Mouse (Mus musculus) cerebellum, adult 2 months (tissue): ENCODE measurements around the gene Gatm.

Experiments
- CTCF ChIP-seq: fragments of 200-500 bp; IDR thresholded peaks from 2 replicates; pipeline ENCODE4 v1.5.1; 2011; ENCODE audit warnings: low read depth, mild to moderate bottlenecking, control low read depth, low read length, moderate library complexity, borderline replicate concordance; ENCODE audit not compliant: insufficient read depth
- POLR2A ChIP-seq: fragments of 200-500 bp; IDR thresholded peaks from 2 replicates; pipeline ENCODE4 v1.6.1; 2011; ENCODE audit warnings: low read length, control low read depth, borderline replicate concordance; ENCODE audit not compliant: insufficient read depth

DNA sequence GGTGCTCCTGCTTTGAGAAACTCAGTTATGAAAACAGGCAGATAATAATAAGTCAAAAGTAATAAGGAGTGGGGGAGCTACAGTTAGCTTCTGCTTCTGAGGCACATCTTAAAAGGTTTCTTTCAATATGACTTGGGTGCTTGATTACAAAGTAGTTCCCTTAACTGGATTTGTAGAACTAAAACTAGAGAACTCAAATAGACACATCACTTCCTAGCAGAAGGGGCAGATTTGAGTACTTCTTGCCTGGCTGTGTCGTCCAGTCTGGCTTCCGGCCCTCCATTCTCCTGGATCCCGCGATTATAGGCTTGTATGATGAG lies 511 bp upstream of the Gatm start:
- TF ChIP-seq CTCF (no peak), POLR2A (no peak)
